Mouse (Mus musculus) WW6 (cell line): Measurements from ENCODE around the gene Tcf12.

Experiments used
- DNase-seq: peaks from one replicate; pipeline ENCODE4 v3.0.0-alpha.2; 2013; ENCODE audit warnings: low read depth, low spot score

Tcf12 gene

DNA sequence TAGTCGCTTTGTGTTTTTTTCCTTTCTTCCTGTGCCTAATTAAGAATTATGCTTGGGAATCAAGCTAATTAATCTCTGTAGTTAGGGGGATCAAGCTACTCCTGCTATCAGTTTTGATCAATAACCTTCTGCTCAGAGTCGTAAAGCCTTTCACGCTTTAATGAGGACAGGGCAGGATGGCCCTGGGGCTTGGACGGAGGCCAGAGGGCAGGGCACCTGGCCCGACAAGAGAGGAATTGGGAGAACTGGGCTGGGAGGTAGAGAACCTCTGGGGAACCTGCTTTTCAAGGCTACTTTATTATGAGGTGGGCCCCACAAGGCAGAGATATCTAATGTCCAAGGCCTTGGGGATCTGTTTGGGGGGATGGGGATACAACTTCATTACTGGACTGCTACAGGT lies 274.3 kb downstream of the Tcf12 start:
- no peak for DNase-seq

- no peak for DNase-seq
Observed at GRCm38 (mm10) chr9:71836366-71836765, 275.3 kb downstream of the Tcf12 start.

GRCm38 (mm10) chr9:71835203-71835815 lies 276.4 kb downstream of the Tcf12 start:
- no peak for DNase-seq

GRCm38 (mm10) chr9:71834707-71835106 lies 277.0 kb downstream of the Tcf12 start:
- no peak for DNase-seq

DNA sequence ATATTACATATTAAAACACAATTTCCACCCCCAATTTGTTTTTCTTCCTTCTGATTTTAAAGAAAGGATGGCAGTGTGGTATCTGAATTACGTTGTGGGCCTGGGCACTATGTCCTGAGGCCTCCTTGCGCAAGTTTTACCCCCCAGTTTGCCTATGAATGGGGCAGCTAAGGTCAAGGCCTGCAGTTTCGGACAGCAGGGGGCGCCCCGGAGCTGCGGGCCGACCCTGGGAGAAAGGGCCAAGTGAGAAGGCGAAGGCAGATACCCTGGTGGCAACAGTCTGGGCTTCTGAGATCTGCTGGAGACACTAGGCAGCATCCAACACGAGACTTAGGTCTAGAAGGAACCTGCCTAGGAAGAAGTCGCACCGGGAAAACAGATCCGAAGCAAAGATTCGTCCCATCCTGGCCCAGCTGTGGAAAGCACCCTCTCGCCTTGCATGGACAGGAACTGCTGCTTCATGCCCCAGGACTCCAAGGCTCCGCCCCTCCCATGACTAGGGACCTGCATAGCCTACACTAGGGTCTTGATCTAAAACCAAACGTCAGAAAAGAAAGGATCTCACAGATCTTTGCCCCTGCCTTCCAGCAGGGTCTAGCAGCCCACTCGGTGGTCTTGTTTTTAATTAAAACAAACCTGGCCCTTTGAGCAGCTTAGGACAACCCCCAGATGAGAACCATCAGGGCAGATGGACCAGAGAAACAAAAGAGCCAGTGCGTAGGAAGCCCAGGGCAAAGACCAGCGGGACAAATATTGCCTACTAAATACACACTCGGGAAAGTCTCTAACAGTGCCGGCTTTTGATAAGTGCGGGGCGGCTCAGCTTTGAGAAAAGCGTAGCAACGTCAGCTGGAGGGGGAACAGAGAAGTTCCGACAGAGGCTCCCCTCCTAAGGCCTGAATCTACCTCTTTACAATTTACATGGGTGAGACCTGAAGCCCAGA lies 279.6 kb downstream of the Tcf12 start:
- peak; percentile 40 for DNase-seq

DNA sequence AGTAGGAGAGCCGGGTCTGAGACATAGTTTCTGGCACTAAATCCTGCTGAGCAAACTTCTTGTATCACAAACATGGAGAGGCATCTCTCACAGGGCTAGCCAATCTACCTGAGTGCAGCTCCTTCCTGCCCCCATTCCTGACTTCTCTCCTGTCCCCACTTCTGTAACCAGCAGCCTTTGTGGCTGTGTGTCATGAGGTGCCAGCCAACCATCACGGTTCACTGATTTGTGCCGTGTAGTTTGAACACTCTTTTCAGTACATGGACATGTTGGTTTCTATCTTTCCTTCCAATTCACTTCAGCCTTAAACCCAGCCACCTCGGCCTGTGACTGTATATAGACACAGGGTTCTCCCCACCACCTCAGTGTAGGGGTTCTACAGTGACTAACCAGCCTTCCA lies 280.7 kb downstream of the Tcf12 start:
- no peak for DNase-seq

- no peak for DNase-seq
Observed at GRCm38 (mm10) chr9:71830365-71830764, 281.3 kb downstream of the Tcf12 start.

DNA sequence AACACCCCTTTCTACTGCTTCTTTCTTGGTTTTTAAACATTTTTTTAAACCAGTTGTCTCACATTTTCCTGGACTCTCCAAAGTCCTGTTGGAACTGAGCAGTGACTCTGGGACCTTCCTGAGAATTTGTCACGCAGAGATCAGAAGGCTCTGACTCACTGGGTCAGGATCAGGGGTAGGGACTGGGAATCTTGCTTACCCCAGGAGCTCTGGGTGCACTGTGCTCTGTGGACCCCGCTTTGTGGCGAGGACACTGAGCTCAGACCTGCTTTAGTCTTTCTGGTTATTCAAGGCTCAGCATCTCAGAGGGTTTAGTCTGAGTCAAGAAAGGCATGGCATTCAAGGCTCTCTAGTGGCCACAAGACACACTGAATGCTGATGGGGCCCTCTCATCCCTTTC lies 281.9 kb downstream of the Tcf12 start:
- DNase-seq: no peak

DNA sequence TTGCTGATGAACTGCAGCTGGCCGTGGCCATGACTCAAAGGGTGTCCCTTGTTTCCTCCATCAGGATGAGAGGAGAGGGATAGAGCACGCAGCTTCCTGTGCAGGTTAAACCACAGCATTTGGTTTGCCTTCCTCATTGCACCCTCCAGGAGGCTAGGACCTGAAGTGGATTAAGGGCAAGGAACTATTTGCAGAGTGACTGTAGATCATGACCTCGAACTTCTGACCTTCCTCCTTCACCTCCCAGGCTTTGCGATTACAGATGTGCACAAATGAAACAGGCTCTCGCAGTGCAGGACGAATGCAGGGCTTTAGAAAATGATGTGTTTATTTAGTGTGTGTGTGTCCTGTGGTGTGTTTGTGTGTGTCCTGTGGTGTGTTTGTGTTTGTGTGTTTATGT lies 282.5 kb downstream of the Tcf12 start:
- no peak for DNase-seq

- DNase-seq: no peak
Observed at GRCm38 (mm10) chr9:71827371-71827770, 284.3 kb downstream of the Tcf12 start.

DNA sequence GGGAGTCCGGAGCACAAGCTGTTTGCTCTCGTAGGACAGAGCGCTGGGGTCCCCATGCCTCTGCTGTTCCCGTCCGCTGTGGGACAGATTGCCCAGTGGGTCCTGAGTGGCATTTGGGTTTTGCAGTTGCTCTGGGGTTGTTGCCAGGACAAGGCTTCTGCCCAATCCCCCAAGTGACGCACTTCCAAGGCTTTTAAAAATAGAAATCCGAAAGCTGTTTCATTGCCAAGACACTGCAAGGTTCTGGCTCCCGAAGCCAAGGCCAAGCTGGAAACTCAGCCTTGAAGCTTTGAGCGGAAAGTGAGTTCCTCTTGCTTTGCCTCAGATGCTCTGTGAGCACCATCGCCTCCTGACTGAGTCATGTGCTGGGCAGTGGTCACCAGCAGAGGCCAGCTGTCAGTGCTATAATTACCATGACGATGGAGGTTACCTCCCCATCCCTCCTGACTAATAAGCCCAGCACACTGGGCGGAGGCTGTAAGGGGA lies 285.6 kb downstream of the Tcf12 start:
- DNase-seq: no peak

DNA sequence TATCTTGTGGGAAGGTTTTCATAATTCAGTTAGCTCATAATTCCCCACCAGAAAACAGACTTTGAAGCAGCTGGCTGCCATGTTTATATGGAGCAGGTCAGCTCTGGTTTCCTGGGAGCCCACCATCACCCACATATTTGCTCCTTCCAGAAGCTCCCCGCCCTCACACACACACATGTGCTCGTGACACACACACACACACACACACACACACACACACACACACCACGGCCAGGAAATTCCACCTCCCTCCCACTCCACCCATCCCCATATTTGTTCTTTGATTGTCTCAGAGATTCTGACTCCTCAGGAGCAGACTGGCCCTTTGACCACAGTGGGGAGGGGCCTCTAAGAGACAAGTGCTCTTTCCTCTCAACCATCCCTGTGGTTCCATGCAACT lies 289.7 kb downstream of the Tcf12 start:
- DNase-seq: no peak

DNA sequence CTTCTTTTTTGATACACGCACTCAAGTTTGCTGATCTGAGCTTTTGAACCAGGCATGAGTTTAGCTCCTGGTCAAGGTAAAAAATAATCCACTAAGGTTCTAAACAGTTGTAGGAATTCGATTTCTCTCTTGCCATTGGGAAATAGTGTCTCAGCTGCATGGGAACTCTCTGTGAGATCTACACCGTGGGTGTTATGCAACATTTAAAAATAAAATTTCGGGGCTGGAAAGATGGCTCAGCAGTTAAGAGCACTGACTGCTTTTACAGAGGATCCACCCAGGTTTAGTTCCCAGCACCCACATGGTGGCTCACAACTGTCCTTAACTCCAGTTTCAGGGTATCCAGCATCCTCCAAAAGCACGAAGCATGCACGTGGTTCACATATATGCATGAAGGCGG lies 293.2 kb downstream of the Tcf12 start:
- no peak for DNase-seq

DNA sequence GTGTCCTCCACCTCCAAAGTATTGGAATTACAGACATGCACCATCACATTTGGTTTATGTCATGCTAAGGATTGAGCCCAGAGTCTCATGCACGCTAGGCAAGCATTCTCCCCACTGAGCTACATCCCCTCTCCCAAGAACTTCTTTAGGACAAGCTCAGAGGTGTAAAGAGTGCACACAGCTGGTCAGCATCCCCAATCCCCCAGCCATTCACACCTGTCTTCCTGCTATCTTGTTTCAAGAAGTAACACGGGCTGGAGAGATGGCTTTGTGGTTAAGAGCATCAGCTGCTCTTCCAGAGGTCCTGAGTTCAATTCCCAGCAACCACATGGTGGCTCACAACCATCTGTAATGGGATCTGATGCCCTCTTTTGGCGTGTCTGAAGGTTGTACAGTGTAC lies 295.6 kb downstream of the Tcf12 start:
- DNase-seq: no peak

DNA sequence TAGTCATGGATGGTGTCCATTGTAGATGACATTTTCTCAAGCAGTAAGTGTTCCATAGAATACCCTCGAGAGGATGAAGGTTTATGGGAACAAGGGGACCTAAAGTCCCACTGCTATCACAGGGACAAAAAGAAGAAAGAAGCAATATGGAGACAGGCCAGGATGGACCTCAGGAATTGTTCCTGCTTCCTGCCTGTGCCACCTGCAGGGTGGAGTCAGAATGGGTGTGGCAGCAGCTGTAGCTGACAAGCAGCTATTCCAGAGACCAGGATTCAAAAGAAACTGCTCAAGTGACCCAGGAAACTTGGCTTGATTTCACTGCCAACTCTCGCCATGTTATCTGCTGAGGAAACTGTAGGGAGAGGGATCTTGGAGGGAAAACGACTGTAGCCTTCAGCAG lies 298.1 kb downstream of the Tcf12 start:
- DNase-seq: no peak

DNA sequence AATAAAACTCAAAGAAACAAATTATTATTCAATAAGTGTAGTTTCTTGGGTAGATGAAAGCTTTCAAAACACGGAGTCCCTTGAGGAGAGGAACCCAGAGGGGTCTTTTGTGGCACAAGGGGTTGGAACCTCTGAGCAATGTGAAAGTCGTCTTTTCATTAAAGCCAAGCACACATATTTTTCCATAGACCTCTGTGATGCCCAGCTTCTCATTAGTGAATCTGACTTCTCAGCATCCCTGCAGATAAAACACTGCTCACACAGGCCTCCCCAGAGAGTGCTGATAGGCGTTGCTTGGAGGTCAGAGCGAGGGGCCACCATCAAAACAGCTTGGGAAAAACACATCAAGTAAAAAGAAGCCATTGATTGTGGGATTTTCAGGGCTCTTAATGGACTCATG lies 298.8 kb downstream of the Tcf12 start:
- DNase-seq: no peak

DNA sequence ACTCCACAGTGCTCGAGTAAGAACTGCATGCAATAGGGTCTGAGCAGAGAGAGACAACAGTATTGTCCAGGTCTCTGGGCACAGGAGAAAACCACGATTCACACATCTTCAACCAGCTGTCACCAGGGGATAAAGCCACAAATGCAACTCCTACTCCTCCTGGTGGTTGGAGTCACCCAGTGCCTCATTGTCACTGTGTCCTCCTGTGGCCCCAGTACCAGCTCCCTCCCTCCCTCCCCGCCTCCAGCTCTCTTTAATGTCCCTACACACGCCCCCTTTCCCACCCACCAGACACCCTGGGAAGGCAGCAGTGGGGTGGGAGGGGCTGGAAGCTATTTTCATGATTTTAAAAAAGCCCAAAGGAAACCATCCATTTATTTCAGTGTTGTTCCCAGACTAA lies 299.3 kb downstream of the Tcf12 start:
- DNase-seq: no peak

- DNase-seq: no peak
Observed at GRCm38 (mm10) chr9:71811404-71811803, 300.3 kb downstream of the Tcf12 start.

- no peak for DNase-seq
Observed at GRCm38 (mm10) chr9:71810723-71811122, 300.9 kb downstream of the Tcf12 start.

DNA sequence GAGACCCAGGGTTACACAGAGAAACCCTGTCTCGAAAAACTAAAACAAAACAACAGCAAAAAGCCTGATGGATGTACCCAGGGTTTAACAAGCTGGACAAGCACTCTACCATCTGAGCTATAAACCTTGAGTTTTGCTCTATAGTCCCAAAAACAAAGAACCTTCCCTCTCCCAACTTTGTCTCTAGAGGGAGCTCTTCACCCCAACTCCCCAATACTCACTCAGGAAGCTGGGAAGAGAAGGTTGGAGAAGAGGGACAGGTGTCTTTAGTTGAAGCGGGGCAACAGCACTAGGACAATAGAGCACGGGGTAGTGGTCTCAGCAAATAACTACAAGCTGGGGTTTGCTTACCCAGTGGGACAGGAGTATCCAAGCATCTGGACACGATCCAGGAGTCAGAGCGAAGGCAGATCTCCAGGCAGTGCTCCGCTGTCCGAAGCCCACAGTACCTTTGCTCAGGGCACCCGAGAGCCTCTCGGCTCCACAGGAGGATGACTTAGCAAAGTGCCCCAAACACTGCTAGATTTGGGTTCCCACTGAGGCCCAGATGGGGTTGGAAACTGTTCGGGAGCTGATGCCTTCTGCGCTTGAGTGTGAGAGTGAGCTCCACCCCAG lies 302.9 kb downstream of the Tcf12 start:
- DNase-seq: peak; percentile 22

GRCm38 (mm10) chr9:71807801-71808200 lies 303.9 kb downstream of the Tcf12 start:
- no peak for DNase-seq

DNA sequence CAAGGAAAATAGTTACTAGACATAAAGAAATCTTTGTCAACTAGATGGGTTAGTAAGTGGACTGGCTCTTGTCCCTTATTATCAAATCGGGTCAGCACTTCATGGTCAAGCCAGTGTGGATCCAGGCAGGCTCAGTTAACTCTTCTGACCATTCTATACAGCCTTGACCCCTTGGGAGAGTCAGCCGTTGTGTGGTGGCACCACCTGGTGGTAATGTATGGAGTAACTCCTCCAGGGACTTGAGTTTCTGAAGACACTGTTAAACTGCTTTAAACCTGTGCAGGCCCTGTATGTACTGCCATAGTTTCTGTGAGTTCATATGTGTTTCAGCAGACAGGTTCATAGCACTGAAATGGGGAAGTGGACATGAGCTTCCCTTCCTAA lies 305.3 kb downstream of the Tcf12 start:
- peak; percentile 16 for DNase-seq
